Mouse (Mus musculus): Measurements from ENCODE around the gene Bbx. TPM values are rescaled to one million over a fixed set of nuclear protein-coding genes. Genes with fewer than 3 reads are reported as not detected.

Bbx gene
- 9.6 and 10.7 TPM in 2 replicates for polyA plus RNA-seq (2012; rRNA removed)

DNA sequence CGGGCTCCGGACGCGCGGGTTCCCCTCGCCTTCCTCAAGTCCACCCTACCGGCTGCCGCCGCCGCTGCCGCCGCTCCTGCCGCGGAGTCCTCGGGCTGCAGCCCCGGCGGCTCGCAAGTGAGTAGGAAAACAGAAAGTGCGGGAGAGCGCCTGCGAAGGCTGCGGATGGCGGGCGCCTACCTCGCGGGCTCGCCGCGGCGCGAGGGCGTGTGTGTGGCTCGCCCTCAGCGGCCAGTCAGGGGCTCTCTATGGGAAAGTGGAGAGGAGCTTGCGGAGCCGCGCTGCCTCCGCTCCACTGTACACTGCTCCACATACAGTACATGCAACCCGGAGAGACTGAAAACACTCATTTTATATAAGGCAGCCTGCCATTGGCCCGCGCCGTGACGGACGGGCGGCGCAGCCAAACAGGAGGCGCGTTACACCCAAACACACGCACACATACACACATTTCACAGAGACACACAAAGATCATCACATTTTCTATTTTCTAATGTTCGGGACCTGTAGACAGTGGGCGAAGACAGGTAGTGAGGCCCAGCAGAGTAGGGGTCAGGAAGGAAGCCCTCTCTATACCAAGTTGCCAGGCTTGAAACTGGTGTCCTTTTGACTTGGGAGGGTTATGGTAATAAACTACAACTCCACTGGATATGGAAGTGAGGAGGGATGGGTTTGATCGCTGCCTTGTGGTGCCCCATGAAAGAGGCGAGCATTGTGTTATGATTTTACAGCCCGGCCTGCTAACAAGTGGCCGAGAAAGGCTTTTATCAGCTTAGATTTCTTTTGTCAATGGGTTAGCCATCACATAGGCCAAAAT, at the start of gene Bbx:
Bbx (minus strand) TSS at position 329 of the 817 bp plus-strand sequence.

Other genes starting within 250 kb of the Bbx start
- gene Ccdc54, start 158.8 kb upstream of the Bbx start, polyA plus RNA-seq (2012; rRNA removed), result not detected in 2 replicates